Mouse (Mus musculus) CH12.LX (cell line): ENCODE data around the gene Rras2. TPM values are rescaled to one million over a fixed set of nuclear protein-coding genes. Genes with fewer than 3 reads are reported as not detected.

Experiments used
- DNase-seq: peaks from one replicate; pipeline ENCODE4 v3.0.0-alpha.2; 2013; ENCODE audit errors: extremely low read depth
- H3K27ac ChIP-seq: 2 replicates; pipeline ENCODE4 v1.5.1; 2012; ENCODE audit warnings: low read depth, mild to moderate bottlenecking, control low read depth, moderate library complexity; ENCODE audit not compliant: insufficient read depth
- H3K27me3 ChIP-seq: replicated peaks from 2 replicates; pipeline ENCODE3; 2012; ENCODE audit warnings: inconsistent platforms
- H3K36me3 ChIP-seq, 2 experiments: replicated peaks in 1 of 2; 2 replicates each; pipeline versions ENCODE3 to v1.6.1; 2012; ENCODE audit warnings: inconsistent platforms in 1 of 2, low read length in 1 of 2, mild to moderate bottlenecking in 1 of 2, mixed read lengths in 1 of 2, moderate library complexity in 1 of 2; ENCODE audit not compliant: control insufficient read depth in 1 of 2, insufficient read depth in 1 of 2
- H3K4me1 ChIP-seq, 2 experiments: 2 replicates each; pipeline ENCODE4 v1.6.1; 2012; ENCODE audit warnings: inconsistent platforms in 1 of 2, moderate library complexity in 1 of 2; ENCODE audit not compliant: insufficient read depth in 2 of 2, control insufficient read depth in 1 of 2
- H3K4me2 ChIP-seq: 2 replicates; pipeline ENCODE4 v1.6.1; 2012; ENCODE audit warnings: low read depth, mild to moderate bottlenecking, control low read depth; ENCODE audit not compliant: poor library complexity, insufficient read depth, severe bottlenecking
- H3K4me3 ChIP-seq, 3 experiments: fragments of 150-350 bp in 1 of 3; sonication (generic) in 1 of 3; replicated peaks in 1 of 3; 2 replicates each; pipeline versions ENCODE3 to v1.5.1; 2011 to 2012; ENCODE audit warnings: low read depth in 2 of 3, low read length in 2 of 3, mild to moderate bottlenecking in 2 of 3, moderate library complexity in 2 of 3, control low read depth in 1 of 3, improper control_type of control experiment in 1 of 3, inconsistent platforms in 1 of 3, mixed read lengths in 1 of 3; ENCODE audit not compliant: poor library complexity in 1 of 3
- H3K79me2 ChIP-seq: replicated peaks from 2 replicates; pipeline ENCODE4 v1.6.1; 2012; ENCODE audit warnings: mild to moderate bottlenecking, moderate library complexity; ENCODE audit not compliant: control insufficient read depth, poor library complexity, insufficient read depth, severe bottlenecking; ENCODE audit errors: extremely low read depth
- H3K9ac ChIP-seq: 2 replicates; pipeline ENCODE4 v1.6.1; 2012; ENCODE audit warnings: low read depth, mild to moderate bottlenecking, control low read depth, moderate library complexity; ENCODE audit not compliant: insufficient read depth
- H3K9me3 ChIP-seq: replicated peaks from 2 replicates; pipeline ENCODE3; 2012; ENCODE audit warnings: low read length, inconsistent platforms, mixed read lengths
- CTCF ChIP-seq, 2 experiments: IDR thresholded peaks in 1 of 2; conservative IDR thresholded peaks in 1 of 2; 2 replicates each; pipeline ENCODE4 v1.5.1; 2011 to 2012; ENCODE audit warnings: low read depth in 2 of 2, low read length in 2 of 2, improper control_type of control experiment in 1 of 2, inconsistent platforms in 1 of 2, mild to moderate bottlenecking in 1 of 2, moderate library complexity in 1 of 2
- IRF4 ChIP-seq: IDR thresholded peaks from 2 replicates; pipeline ENCODE4 v1.6.1; 2014; ENCODE audit warnings: low read depth, mild to moderate bottlenecking, inconsistent platforms, low read length, improper control_type of control experiment
- JUN ChIP-seq: IDR thresholded peaks from 2 replicates; pipeline ENCODE4 v1.6.1; 2011; ENCODE audit warnings: low read depth, mild to moderate bottlenecking, low read length, improper control_type of control experiment, moderate library complexity; ENCODE audit not compliant: insufficient read depth
- KAT2A ChIP-seq: IDR thresholded peaks from 2 replicates; pipeline ENCODE4 v1.6.1; 2012; ENCODE audit warnings: low read length, improper control_type of control experiment, inconsistent platforms; ENCODE audit not compliant: insufficient replicate concordance
- MAZ ChIP-seq: IDR thresholded peaks from 2 replicates; pipeline ENCODE4 v1.6.1; 2012; ENCODE audit warnings: low read depth, mild to moderate bottlenecking, inconsistent platforms, low read length, improper control_type of control experiment, moderate library complexity
- MXI1 ChIP-seq: IDR thresholded peaks from 2 replicates; pipeline ENCODE4 v1.6.1; 2011; ENCODE audit warnings: mild to moderate bottlenecking, low read depth, low read length, improper control_type of control experiment
- MYC ChIP-seq: IDR thresholded peaks from 2 replicates; pipeline ENCODE4 v1.6.1; 2011; ENCODE audit warnings: low read depth, mild to moderate bottlenecking, improper control_type of control experiment, low read length
- NELFE ChIP-seq: IDR thresholded peaks from 2 replicates; pipeline ENCODE4 v1.6.1; 2011; ENCODE audit warnings: low read depth, low read length, improper control_type of control experiment
- NRF1 ChIP-seq: IDR thresholded peaks from 2 replicates; pipeline ENCODE4 v1.6.1; 2014; ENCODE audit warnings: low read depth, mild to moderate bottlenecking, inconsistent platforms, low read length, improper control_type of control experiment, moderate library complexity
- PAX5 ChIP-seq: IDR thresholded peaks from 2 replicates; pipeline ENCODE4 v1.6.1; 2012; ENCODE audit warnings: low read length, inconsistent platforms, mixed read lengths
- POLR2A ChIP-seq: IDR thresholded peaks from 2 replicates; pipeline ENCODE4 v1.6.1; 2011; ENCODE audit warnings: low read depth, mild to moderate bottlenecking, improper control_type of control experiment, low read length
- TCF12 ChIP-seq: IDR thresholded peaks from 2 replicates; pipeline ENCODE4 v1.6.1; 2014; ENCODE audit warnings: low read depth, mild to moderate bottlenecking, inconsistent platforms, low read length, improper control_type of control experiment
- UBTF ChIP-seq: IDR thresholded peaks from 2 replicates; pipeline ENCODE4 v1.6.1; 2012; ENCODE audit warnings: low read depth, mild to moderate bottlenecking, inconsistent platforms, low read length, improper control_type of control experiment, moderate library complexity
- USF1 ChIP-seq: IDR thresholded peaks from 2 replicates; pipeline ENCODE4 v1.6.1; 2014; ENCODE audit warnings: low read depth, mild to moderate bottlenecking, inconsistent platforms, low read length, improper control_type of control experiment
- ZMIZ1 ChIP-seq: IDR thresholded peaks from 2 replicates; pipeline ENCODE4 v1.6.1; 2012; ENCODE audit warnings: low read depth, mild to moderate bottlenecking, inconsistent platforms, low read length, improper control_type of control experiment
- dilution Hi-C: fragments of 300-500 bp; cut with MboI; formaldehyde crosslinking; loops from 2 replicates; pipeline ENCODE4 v1.14.3; 2020; ENCODE audit warnings: low sequenced_read_pairs; ENCODE audit not compliant: extremely low pct_unique_long_range_greater_than_20kb, extremely low pct_ligation_motif_present
- in situ Hi-C: fragments of 300-500 bp; cut with MboI; formaldehyde crosslinking; loops from 3 replicates; pipeline ENCODE4 v1.14.3; 2019; ENCODE audit warnings: low sequenced_read_pairs, low pct_ligation_motif_present, low pct_unique_long_range_greater_than_20kb, mixed read lengths
- polyA plus RNA-seq: library from polyadenylated mRNA; unstranded; fragments of >175 nt; gene quantifications from 2 replicates; pipeline ENCODE4 v1.2.1, GENCODE M21; 2012; ENCODE audit warnings: low read depth; ENCODE audit not compliant: insufficient read length
- total RNA-seq, 2 experiments: library from RNA; depleted of rRNA; stranded (reverse); fragments of 300-350 nt in 1 of 2; fragments of >200 nt in 1 of 2; gene quantifications; 2 replicates each; pipeline ENCODE4 v1.2.3; 2012 to 2014

Gene Rras2
- total RNA-seq (2012; rRNA removed) (8.1 and 11.2 TPM in 2 replicates), total RNA-seq (2014; rRNA removed) (35.7 and 36.0 TPM in 2 replicates), polyA plus RNA-seq (17.6 and 18.4 TPM in 2 replicates)

DNA sequence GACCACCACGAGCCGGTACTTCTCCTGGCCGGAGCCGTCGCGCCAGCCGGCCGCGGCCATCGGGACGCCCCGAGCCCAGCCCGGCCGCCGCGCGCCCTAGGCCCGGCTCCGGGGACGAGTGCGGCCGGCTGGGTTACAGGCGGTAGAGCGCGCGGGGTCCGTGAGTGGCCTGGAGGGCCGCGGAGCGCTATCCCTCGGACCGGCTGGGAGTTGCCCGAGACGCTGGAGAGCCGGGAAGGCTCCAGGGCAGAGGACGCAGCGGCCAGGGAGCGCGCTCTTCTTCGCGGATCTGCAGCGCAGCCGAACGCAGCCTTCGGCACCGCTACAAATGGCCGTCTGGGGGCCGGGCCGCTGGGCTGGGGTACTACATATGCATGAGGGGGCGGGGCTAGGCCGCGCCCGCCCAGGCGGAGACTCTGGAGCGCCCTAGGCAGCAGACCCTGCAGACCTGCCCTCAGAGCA lies at the start of gene Rras2:
Gene Rras2, minus strand, starts transcription at position 338 of the 462 bp plus-strand sequence.
- Histone ChIP-seq H3K79me2 (no peaks in the 10 kb centered on the region), H3K9ac (peak within 1 kb of the TSS; percentile 5; the same call in 1 of the 2 replicates), H3K9me3 (no peaks in the 10 kb centered on the region), H3K36me3 (peaks cover 0 to 1% of the 10 kb centered on the region in 2 experiments), H3K27me3 (peaks cover 9% of the 10 kb centered on the region), H3K4me3 (peak within 1 kb of the TSS; percentile 53 to 78 (median 71)), H3K4me2 (peak within 1 kb of the TSS; percentile 80), H3K27ac (no peak within 1 kb of the TSS), H3K4me1 (peaks cover 0 to 24% of the 10 kb centered on the region in 2 experiments; a peak in 2 of 4 replicates)
- DNase-seq = peak; percentile 74
- dilution Hi-C loops = no loop called here
- TF ChIP-seq MYC (no peak), NELFE (peak; percentile 57), NRF1 (peak; percentile 37; the same call in 1 of the 2 replicates), POLR2A (peak; percentile 71), USF1 (no peak), MXI1 (0 out of 2 replicates have a peak, but pooled peaks have one; percentile 21), TCF12 (0 out of 2 replicates have a peak, but pooled peaks have one; percentile 17), UBTF (peak; percentile 88)
- in situ Hi-C loops = no loop called here

DNA sequence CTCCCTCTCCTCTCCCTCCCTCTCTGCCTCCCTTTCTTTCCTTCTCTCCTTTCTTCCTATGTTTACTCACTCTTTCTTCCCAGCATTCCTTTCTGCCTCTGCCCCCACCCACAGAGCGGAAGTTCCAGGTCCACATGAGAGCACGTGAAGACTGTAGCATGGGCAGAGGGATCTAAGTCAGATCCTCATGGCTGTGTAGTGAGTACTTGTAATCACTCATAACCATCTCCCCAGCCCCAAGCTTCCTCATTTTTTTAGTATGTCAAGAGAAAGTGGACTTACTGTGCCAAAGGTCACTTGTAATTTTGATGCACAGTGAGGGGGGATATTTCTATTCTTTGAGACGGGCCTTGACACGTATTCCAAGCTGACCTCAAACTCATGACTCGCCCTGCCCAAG lies 45.4 kb upstream of the Rras2 start:
- in situ Hi-C loops (no loop called here), dilution Hi-C loops (no loop called here)
- Histone ChIP-seq H3K9ac (no peak overlapping the region), H3K4me3 (no peak overlapping the region), H3K27me3 (no peaks in the 10 kb centered on the region), H3K27ac (no peak overlapping the region), H3K36me3 (no peaks in the 10 kb centered on the region), H3K79me2 (no peaks in the 10 kb centered on the region), H3K4me1 (peaks cover 5 to 6% of the 10 kb centered on the region in 2 experiments; a peak in 2 of 4 replicates), H3K9me3 (no peaks in the 10 kb centered on the region), H3K4me2 (no peak overlapping the region)
- TF ChIP-seq CTCF (conservative IDR thresholded peaks at IDR 0.05 in 1 of 2, IDR thresholded peaks at IDR 0.05 in 1 of 2; ENCODE audit: low read depth in 2 of 2, low read length in 2 of 2) = no peak
- no peak for TF ChIP-seq KAT2A
- no peak for TF ChIP-seq USF1
- TF ChIP-seq TCF12 = no peak
- TF ChIP-seq MAZ = no peak
- no peak for TF ChIP-seq ZMIZ1
- no peak for TF ChIP-seq JUN
- TF ChIP-seq IRF4 = no peak
- no peak for TF ChIP-seq PAX5
- no peak for TF ChIP-seq MYC
- DNase-seq = no peak
